Mouse (Mus musculus) liver, postnatal 0 days (tissue): ENCODE measurements around the gene Sapcd2. TPM values are rescaled to one million over a fixed set of nuclear protein-coding genes. Genes with fewer than 3 reads are reported as not detected.
"Not testable (repeated sequence)": the region's sequence is repeated elsewhere in the genome, so short reads cannot be mapped to it uniquely, and the experiment has no call there.

ENCODE experiments used
- ATAC-seq: fragments of 200-750 bp; cut with Nextera tagmentation; 2 replicates; pipeline ENCODE4 v1.8.0; 2017; ENCODE audit warnings: mild to moderate bottlenecking, moderate library complexity
- DNase-seq: peaks from one replicate; pipeline ENCODE4 v3.0.0-alpha.2; 2016
- H3K27ac ChIP-seq: fragments of 300-500 bp; sonication (generic); 2 replicates; pipeline ENCODE4 v1.5.1; 2014; ENCODE audit warnings: antibody characterized with exemption, moderate library complexity, mild to moderate bottlenecking, low read depth
- H3K27me3 ChIP-seq: fragments of 300-500 bp; sonication (generic); 2 replicates; pipeline ENCODE4 v1.6.1; 2014; ENCODE audit warnings: low read length, control low read depth, mixed read lengths; ENCODE audit not compliant: insufficient read depth
- H3K36me3 ChIP-seq: fragments of 300-500 bp; sonication (generic); replicated peaks from 2 replicates; pipeline ENCODE4 v1.6.1; 2014; ENCODE audit warnings: mild to moderate bottlenecking, control low read depth, low read length, moderate library complexity, mixed read lengths; ENCODE audit not compliant: insufficient read depth
- H3K4me1 ChIP-seq: fragments of 300-500 bp; sonication (generic); 2 replicates; pipeline ENCODE4 v1.6.1; 2014; ENCODE audit warnings: antibody characterized with exemption, mild to moderate bottlenecking, control low read depth; ENCODE audit not compliant: insufficient read depth
- H3K4me2 ChIP-seq: fragments of 300-500 bp; sonication (generic); 2 replicates; pipeline ENCODE4 v1.6.1; 2014; ENCODE audit warnings: low read depth, mild to moderate bottlenecking, low read length, moderate library complexity, mixed read lengths
- H3K4me3 ChIP-seq: fragments of 300-500 bp; sonication (generic); 2 replicates; pipeline ENCODE4 v1.5.1; 2014; ENCODE audit warnings: low read depth, low read length
- H3K9ac ChIP-seq: fragments of 300-500 bp; sonication (generic); replicated peaks from 2 replicates; pipeline ENCODE4 v1.6.1; 2014; ENCODE audit warnings: mild to moderate bottlenecking, moderate library complexity
- H3K9me3 ChIP-seq: fragments of 300-500 bp; sonication (generic); 2 replicates; pipeline ENCODE4 v1.6.1; 2016; ENCODE audit warnings: mild to moderate bottlenecking, control low read depth, low read length, mixed read lengths
- CTCF ChIP-seq: sonication (generic); IDR thresholded peaks from 2 replicates; pipeline ENCODE4 v1.5.1; 2016; ENCODE audit warnings: antibody characterized with exemption, low read depth
- EP300 ChIP-seq: IDR thresholded peaks from 2 replicates; pipeline ENCODE4 v1.6.1; 2016; ENCODE audit warnings: antibody characterized with exemption, low read depth, mild to moderate bottlenecking
- WGBS: fragments of 180-500 bp; shearing (Covaris S2); extraction: QIAGEN DNeasy Blood & Tissue Kit; methylation state at CpG from one replicate; pipeline ENCODE4 v1.1.7; 2014; ENCODE audit not compliant: insufficient replicate concordance; 5-methylcytosine and 5-hydroxymethylcytosine counted together
- polyA plus RNA-seq: library from polyadenylated mRNA; unstranded; fragments of >200 nt; fragmentation: Nextera tagmentation; extraction: Ambion mirVana; gene quantifications from 2 replicates; pipeline ENCODE4 v1.2.1, GENCODE M21; 2015

Sapcd2 gene
- polyA plus RNA-seq, 1 experiment from 2014 or later: 7.4 TPM

DNA sequence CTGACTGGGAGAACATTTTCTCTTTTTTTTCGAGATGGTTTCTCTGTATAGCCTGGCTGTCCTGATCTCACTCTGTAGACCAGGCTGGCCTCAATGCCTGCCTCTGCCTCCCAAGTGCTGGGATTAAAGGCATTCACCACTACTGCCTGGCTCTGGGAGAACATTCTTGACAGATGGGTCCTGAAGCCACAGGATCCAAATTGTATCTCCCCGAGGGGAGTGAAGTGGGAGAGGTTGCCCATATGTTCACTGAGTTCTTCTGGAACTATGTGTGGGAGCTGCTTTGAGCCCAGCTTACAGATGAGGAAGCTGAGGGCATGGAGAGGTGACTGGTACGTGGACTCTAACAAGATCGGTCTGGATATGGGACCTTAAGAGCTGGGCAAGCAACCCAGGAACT, 31.9 kb downstream of the Sapcd2 start:
- WGBS: 67% methylated on average over 4 of the region's 4 CpGs
- H3K4me1 ChIP-seq: peaks cover 7% of the 10 kb centered on the region; the same call in 1 of the 2 replicates
- H3K27me3 ChIP-seq: peaks cover 49% of the 10 kb centered on the region
- no peak overlapping the region for H3K4me3 ChIP-seq
- no peaks in the 10 kb centered on the region for H3K9me3 ChIP-seq
- H3K36me3 ChIP-seq: no peaks in the 10 kb centered on the region
- ATAC-seq (no peak), DNase-seq (no peak)
- no peak for TF ChIP-seq CTCF
- no peak for TF ChIP-seq EP300
- no peak overlapping the region for H3K9ac ChIP-seq
- H3K4me2 ChIP-seq: no peak overlapping the region
- no peak overlapping the region for H3K27ac ChIP-seq

DNA sequence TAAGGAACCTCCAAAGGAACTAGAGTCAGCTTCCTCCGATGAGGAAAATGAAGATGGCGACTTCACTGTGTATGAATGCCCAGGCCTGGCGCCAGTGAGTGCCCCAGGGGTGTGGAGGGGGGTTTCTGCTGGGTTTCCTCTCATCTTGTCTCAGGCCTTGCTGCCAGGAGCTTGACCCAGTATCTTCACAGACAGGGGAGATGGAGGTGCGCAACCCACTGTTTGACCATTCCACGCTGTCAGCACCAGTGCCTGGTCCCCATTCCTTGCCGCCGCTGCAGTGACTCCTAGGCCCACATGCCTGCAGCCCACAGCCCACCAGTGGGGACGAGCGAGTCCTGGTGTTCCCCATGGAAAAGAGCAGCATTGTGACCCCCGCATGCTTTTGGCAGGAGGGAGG, 36.8 kb downstream of the Sapcd2 start:
- Histone ChIP-seq H3K4me2 (no peak overlapping the region), H3K27me3 (peaks cover 8% of the 10 kb centered on the region), H3K9ac (no peak overlapping the region), H3K36me3 (no peaks in the 10 kb centered on the region), H3K9me3 (no peaks in the 10 kb centered on the region), H3K27ac (no peak overlapping the region), H3K4me3 (no peak overlapping the region), H3K4me1 (no peaks in the 10 kb centered on the region)
- WGBS: 75% methylated on average over 10 of the region's 10 CpGs
- TF ChIP-seq EP300: no peak
- no peak for TF ChIP-seq CTCF
- no peak for DNase-seq
- no peak for ATAC-seq

DNA sequence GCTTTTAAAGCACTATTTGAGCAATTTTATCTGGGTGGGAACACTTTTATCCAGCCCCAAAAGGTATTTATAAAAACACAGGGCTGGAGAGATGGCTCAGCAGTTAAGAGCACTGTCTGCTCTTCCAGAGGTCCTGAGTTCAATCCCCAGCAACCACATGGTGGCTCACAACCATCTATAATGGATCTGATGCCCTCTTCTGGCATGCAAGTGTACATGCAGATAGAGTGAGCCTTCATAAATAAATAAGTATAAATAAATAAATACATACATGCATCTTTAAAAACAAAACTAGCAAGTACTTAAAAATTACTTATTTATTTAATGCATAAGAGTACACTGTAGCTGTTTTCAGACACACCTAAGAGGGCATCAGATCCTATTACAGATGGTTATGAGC, 41.3 kb downstream of the Sapcd2 start:
- not testable (repeated sequence) for H3K36me3 ChIP-seq, H3K4me2 ChIP-seq, H3K27me3 ChIP-seq, DNase-seq, H3K4me3 ChIP-seq, H3K9ac ChIP-seq, ATAC-seq, H3K9me3 ChIP-seq, H3K27ac ChIP-seq, H3K4me1 ChIP-seq
- peak; percentile 28; the same call in 1 of the 2 replicates for TF ChIP-seq CTCF

DNA sequence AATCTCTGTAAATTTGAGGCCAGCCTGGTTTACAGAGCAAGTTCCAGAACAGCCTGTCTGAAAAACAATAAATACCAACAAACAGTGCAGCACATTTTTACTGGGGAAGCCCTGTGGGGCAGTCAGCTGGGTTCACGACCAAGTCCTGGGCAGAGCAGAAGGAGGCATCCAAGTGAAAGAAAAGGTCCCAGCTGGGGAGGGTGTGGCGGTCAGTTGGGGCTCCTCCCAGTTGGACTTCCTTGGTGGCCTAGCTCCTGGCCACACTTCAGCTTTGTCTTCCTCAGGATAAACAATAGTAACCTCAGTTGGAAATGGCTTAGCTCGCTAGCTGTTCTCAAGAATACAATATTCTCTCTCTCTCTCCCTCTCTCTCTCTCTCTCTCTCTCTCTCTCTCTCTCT, 45.3 kb downstream of the Sapcd2 start:
- 0 out of 2 replicates have a peak, but pooled peaks cover 1% of the 10 kb centered on the region for H3K4me1 ChIP-seq
- H3K27ac ChIP-seq: no peak overlapping the region
- H3K27me3 ChIP-seq: no peaks in the 10 kb centered on the region
- TF ChIP-seq EP300 (no peak), CTCF (no peak)
- DNase-seq: no peak
- H3K9ac ChIP-seq: no peak overlapping the region
- no peak overlapping the region for H3K4me3 ChIP-seq
- no peaks in the 10 kb centered on the region for H3K36me3 ChIP-seq
- 41% methylated on average over 3 of the region's 3 CpGs for WGBS
- H3K4me2 ChIP-seq: no peak overlapping the region
- no peaks in the 10 kb centered on the region for H3K9me3 ChIP-seq
- ATAC-seq: no peak

DNA sequence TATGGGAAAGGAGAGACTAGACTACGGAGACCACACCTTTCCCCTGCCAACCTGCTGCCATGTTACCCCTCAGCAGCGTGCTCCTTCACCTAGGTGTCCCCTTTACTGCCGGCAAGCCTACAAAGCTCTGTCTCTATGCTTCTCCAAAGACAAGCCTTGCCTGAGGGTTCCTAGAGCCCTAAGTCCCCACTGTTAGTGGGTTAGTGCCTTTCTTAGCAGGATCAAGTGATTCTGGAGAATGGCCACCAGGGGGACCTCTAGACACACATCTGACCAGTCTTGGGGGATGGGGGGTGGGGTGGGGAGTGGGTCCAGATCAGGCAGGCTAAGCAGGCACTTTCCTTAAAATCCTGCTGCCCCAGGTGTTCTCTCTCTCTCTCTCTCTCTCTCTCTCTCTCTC, 49.8 kb downstream of the Sapcd2 start:
- no peak overlapping the region for H3K4me3 ChIP-seq
- no peaks in the 10 kb centered on the region for H3K36me3 ChIP-seq
- ATAC-seq: peak; percentile 50
- H3K4me2 ChIP-seq: no peak overlapping the region
- peak; percentile 67 for DNase-seq
- no peaks in the 10 kb centered on the region for H3K9me3 ChIP-seq
- H3K27me3 ChIP-seq: peaks cover 3% of the 10 kb centered on the region; the same call in 1 of the 2 replicates
- TF ChIP-seq CTCF (peak; percentile 80), EP300 (no peak)
- no peak overlapping the region for H3K9ac ChIP-seq
- 21% methylated on average over 3 of the region's 3 CpGs for WGBS
- no peak overlapping the region for H3K27ac ChIP-seq
- 0 out of 2 replicates have a peak, but pooled peaks cover 3% of the 10 kb centered on the region for H3K4me1 ChIP-seq

DNA sequence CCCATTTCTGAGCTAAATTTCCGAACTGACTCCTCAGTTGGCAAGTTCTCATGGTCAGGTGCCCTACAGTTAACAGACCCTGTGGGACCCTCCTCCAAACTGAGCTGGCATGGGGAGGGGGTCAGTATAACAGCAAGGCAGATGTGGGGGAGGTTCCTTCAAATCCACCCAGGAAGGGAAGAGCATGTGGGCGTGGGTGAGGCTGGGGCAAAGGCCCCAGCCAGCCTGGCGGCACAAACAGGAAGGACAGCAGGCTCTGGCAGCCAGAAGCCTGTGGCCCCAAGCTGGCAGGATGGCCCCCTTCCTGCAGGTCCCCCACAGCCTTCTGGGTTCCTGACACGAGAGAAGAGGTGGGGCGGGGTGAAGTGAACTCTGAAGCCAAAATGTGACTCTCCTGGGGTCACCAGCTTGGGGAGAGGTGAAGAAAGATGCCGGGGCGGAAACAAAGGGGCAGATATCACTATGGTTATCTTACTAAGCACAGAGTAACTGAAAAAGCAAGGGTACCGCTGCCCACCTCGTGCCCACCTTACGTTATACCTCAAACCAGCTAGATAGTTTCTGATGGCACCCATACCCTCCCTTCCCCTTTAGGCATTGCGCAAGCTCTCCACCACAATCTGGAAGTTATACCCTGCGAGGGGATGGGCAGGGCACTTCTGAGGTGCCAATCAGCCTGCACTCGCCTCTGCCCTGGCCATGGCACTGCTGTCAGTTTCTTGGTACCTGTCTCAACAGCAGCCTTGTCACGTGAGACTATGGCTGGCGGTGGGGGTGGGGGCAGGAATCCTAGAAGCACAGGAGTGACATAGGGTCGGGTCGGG, 50.7 kb downstream of the Sapcd2 start, which contains the start of gene Fut7:
Fut7 (plus strand) TSS at position 681 of the 824 bp plus-strand sequence.
- DNase-seq (peak; percentile 59), ATAC-seq (peak; percentile 54)
- Histone ChIP-seq H3K9ac (no peak within 1 kb of the TSS), H3K4me1 (0 out of 2 replicates have a peak, but pooled peaks cover 3% of the 10 kb centered on the region), H3K4me2 (peak within 1 kb of the TSS; percentile 29), H3K9me3 (no peaks in the 10 kb centered on the region), H3K36me3 (no peaks in the 10 kb centered on the region), H3K4me3 (no peak within 1 kb of the TSS), H3K27ac (peak within 1 kb of the TSS; percentile 69), H3K27me3 (peaks cover 3% of the 10 kb centered on the region; the same call in 1 of the 2 replicates)
- TF ChIP-seq CTCF (no peak), EP300 (no peak)
- 19% methylated on average over 17 of the region's 17 CpGs for WGBS
